Mouse (Mus musculus): Measurements from ENCODE around the gene Ccdc110.

DNA sequence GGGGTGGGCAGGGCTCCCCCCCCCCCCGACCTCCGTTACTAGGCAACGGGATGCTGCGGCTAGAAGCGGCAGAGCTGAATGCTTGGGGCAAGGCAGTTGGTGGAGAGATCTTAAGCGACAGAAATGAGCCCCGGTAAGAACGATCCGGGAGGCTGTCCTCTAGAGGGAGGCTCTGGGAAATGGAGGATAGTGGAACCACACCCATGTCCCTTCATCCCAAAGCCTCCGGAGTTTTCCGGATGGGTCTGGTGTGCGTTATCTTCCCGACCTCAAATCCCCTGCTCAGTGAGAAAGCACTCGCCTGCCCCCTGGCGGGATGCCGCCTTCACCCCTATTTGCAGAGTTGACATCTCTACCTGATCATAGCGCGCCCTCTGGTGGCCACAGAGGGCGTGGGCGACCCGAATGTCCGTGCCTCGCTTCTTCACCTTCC lies at the start of gene Ccdc110:
- peak; percentile 100 for TF ChIP-seq CTCF (IDR thresholded peaks at IDR 0.05)
- TF ChIP-seq EP300 (IDR thresholded peaks at IDR 0.05) = no peak
